Mouse (Mus musculus): Measurements from ENCODE around the gene Ccdc84. TPM values are rescaled to one million over a fixed set of nuclear protein-coding genes. Genes with fewer than 3 reads are reported as not detected.

Ccdc84 gene
- polyA plus RNA-seq, 1 experiment from 2014 or later = 14.7 TPM

DNA sequence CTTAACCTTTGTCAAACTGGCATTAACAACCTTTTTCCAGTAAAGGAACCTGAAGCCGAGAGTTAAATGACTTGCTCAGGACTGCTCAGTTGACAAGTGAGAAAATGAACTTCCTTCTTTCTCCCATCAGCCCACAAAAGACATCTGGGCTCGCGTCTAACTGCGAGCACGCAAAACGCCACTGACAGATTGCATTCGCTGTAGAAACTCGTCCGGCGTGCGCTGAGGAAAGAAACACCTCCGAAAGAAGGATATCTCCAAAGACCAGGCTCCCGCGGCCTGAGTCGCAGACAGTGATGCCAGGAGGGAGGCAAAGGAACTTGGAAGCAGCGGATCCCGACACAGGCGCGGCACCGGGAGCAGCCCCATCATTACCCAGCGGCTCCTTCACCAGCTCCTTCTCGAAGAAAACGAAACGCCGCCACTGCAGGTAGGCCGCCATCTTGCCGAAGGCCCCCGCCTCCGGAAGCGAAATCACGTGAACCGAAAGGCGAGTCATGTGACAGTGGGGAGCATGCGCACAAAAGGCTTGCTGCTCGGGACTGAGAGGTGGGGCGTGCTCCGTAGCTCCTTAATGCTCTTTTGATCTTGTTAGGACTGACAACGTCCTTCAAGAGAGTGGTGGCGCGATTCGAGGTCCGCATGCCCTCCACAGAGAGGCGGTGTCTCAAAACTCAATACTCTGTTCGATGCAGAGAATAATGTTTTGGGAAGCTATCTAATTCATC lies 57.0 kb downstream of the Ccdc84 start, which contains the start of gene Vps11:
Gene Vps11, minus strand, starts transcription at position 481 of the 728 bp plus-strand sequence.
- no peaks in the 10 kb centered on the region for H3K4me1 ChIP-seq (replicated peaks; ENCODE audit: control insufficient read depth, insufficient read depth, low read length)
- H3K27ac ChIP-seq (ENCODE audit: low read depth, low read length) = peak within 1 kb of the TSS; percentile 83
- peak within 1 kb of the TSS; percentile 88 for H3K9ac ChIP-seq (ENCODE audit: low read depth, low read length)
- H3K36me3 ChIP-seq (ENCODE audit: control insufficient read depth, insufficient read depth) = peaks cover 26% of the 10 kb centered on the region
- TF ChIP-seq CTCF (IDR thresholded peaks at IDR 0.05; ENCODE audit: low read depth) = peak; percentile 36; the same call in 1 of the 2 replicates
- peak within 1 kb of the TSS; percentile 75 for H3K4me2 ChIP-seq (replicated peaks; ENCODE audit: low read depth)
- peak; percentile 88 for ATAC-seq
- no peaks in the 10 kb centered on the region for H3K27me3 ChIP-seq (replicated peaks; ENCODE audit: control insufficient read depth, insufficient read depth, low read length)
- WGBS = under 1% methylated on average over 44 of the region's 44 CpGs
- no peaks in the 10 kb centered on the region for H3K9me3 ChIP-seq (ENCODE audit: control insufficient read depth)
- peak within 1 kb of the TSS; percentile 94 for H3K4me3 ChIP-seq (ENCODE audit: low read depth, low read length)

Small RNA genes within 50 kb of the gene (microRNA-seq; reads per million reads assigned to microRNA genes)
- 1.1 reads per million for gene Mir7085

Other genes with a start within 250 kb of the Ccdc84 start
- gene Cbl, start 184.5 kb downstream of the Ccdc84 start, polyA plus RNA-seq (2015; fragmentation: Nextera tagmentation; extraction: Ambion mirVana) = 5.8 and 6.7 TPM in 2 replicates
- gene Ccdc153, start 177.9 kb downstream of the Ccdc84 start, polyA plus RNA-seq (2015; fragmentation: Nextera tagmentation; extraction: Ambion mirVana) = not detected in 2 replicates
- gene Pdzd3, start 167.1 kb downstream of the Ccdc84 start, polyA plus RNA-seq (2015; fragmentation: Nextera tagmentation; extraction: Ambion mirVana) = 37.0 and 40.1 TPM in 2 replicates
- 4.6 TPM in 2 replicates for gene Nlrx1, start 150.0 kb downstream of the Ccdc84 start, polyA plus RNA-seq (2015; fragmentation: Nextera tagmentation; extraction: Ambion mirVana)
- 0.88 and 1.1 TPM in 2 replicates for gene Abcg4, start 130.0 kb downstream of the Ccdc84 start, polyA plus RNA-seq (2015; fragmentation: Nextera tagmentation; extraction: Ambion mirVana)
- 6.0 and 6.8 TPM in 2 replicates for gene Hinfp, start 112.9 kb downstream of the Ccdc84 start, polyA plus RNA-seq (2015; fragmentation: Nextera tagmentation; extraction: Ambion mirVana)
- gene C2cd2l, start 98.3 kb downstream of the Ccdc84 start, polyA plus RNA-seq (2015; fragmentation: Nextera tagmentation; extraction: Ambion mirVana) = 42.4 TPM in 2 replicates
- 23.6 and 25.3 TPM in 2 replicates for gene Dpagt1, start 92.5 kb downstream of the Ccdc84 start, polyA plus RNA-seq (2015; fragmentation: Nextera tagmentation; extraction: Ambion mirVana)
- 84.5 and 89.1 TPM in 2 replicates for gene H2afx, start 83.9 kb downstream of the Ccdc84 start, polyA plus RNA-seq (2015; fragmentation: Nextera tagmentation; extraction: Ambion mirVana)
- 60.1 and 60.7 TPM in 2 replicates for gene Hmbs, start 74.3 kb downstream of the Ccdc84 start, polyA plus RNA-seq (2015; fragmentation: Nextera tagmentation; extraction: Ambion mirVana)
- gene Vps11, start 56.9 kb downstream of the Ccdc84 start, polyA plus RNA-seq (2015; fragmentation: Nextera tagmentation; extraction: Ambion mirVana) = 27.2 and 27.4 TPM in 2 replicates
- gene Hyou1, start 39.1 kb downstream of the Ccdc84 start, polyA plus RNA-seq (2015; fragmentation: Nextera tagmentation; extraction: Ambion mirVana) = 10.5 and 11.1 TPM in 2 replicates
- 150 and 160 TPM in 2 replicates for gene Slc37a4, start 21.7 kb downstream of the Ccdc84 start, polyA plus RNA-seq (2015; fragmentation: Nextera tagmentation; extraction: Ambion mirVana)
- gene Rps25, start 11.4 kb downstream of the Ccdc84 start, polyA plus RNA-seq (2015; fragmentation: Nextera tagmentation; extraction: Ambion mirVana) = 1,434 and 1,542 TPM in 2 replicates
- 138 and 142 TPM in 2 replicates for gene Trappc4, start 11.0 kb downstream of the Ccdc84 start, polyA plus RNA-seq (2015; fragmentation: Nextera tagmentation; extraction: Ambion mirVana)
- gene Foxr1, start 22.6 kb upstream of the Ccdc84 start, polyA plus RNA-seq (2015; fragmentation: Nextera tagmentation; extraction: Ambion mirVana) = not detected in 2 replicates
- not detected in 2 replicates for gene Upk2, start 36.4 kb upstream of the Ccdc84 start, polyA plus RNA-seq (2015; fragmentation: Nextera tagmentation; extraction: Ambion mirVana)
- gene Bcl9l, start 64.3 kb upstream of the Ccdc84 start, polyA plus RNA-seq (2015; fragmentation: Nextera tagmentation; extraction: Ambion mirVana) = 4.8 and 4.9 TPM in 2 replicates
- 0.21 and 0.25 TPM in 2 replicates for gene Cxcr5, start 143.3 kb upstream of the Ccdc84 start, polyA plus RNA-seq (2015; fragmentation: Nextera tagmentation; extraction: Ambion mirVana)
- 7.3 and 9.5 TPM in 2 replicates for gene Ddx6, start 186.3 kb upstream of the Ccdc84 start, polyA plus RNA-seq (2015; fragmentation: Nextera tagmentation; extraction: Ambion mirVana)

Data from intestine, postnatal 0 days (tissue).